Mouse (Mus musculus): ENCODE results near the gene Gm20431.

DNA sequence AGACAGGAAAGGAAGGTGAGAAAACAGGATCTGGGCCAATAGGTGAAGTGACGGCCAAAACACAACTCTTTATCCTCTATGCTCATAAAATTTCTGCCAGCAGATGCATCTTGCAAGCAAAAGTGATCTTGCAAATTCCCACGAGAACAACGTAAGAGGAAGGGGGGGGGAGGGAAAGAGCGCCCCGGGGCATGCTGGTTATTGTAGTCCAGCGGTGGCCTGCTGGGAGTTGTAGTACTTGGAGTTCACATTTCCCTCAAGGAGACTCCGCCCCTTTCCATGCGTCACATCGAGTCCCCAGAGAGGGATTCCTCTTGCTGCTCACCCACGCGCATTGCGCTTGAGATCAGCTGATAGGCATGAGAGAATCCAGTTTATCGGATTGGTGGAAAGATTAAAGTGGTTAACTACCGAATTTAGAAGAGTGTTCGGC, 26.9 kb downstream of the Gm20431 start:
- TF ChIP-seq CTCF (IDR thresholded peaks at IDR 0.05; ENCODE audit: control insufficient read depth, insufficient read depth, insufficient replicate concordance, low read depth, low read length) (no peak), POLR2A (IDR thresholded peaks at IDR 0.05; ENCODE audit: control insufficient read depth, low read depth, low read length) (no peak)

Data from testis, adult 2 months (tissue).